Mouse (Mus musculus): ENCODE data around the gene Tmub2.

DNA sequence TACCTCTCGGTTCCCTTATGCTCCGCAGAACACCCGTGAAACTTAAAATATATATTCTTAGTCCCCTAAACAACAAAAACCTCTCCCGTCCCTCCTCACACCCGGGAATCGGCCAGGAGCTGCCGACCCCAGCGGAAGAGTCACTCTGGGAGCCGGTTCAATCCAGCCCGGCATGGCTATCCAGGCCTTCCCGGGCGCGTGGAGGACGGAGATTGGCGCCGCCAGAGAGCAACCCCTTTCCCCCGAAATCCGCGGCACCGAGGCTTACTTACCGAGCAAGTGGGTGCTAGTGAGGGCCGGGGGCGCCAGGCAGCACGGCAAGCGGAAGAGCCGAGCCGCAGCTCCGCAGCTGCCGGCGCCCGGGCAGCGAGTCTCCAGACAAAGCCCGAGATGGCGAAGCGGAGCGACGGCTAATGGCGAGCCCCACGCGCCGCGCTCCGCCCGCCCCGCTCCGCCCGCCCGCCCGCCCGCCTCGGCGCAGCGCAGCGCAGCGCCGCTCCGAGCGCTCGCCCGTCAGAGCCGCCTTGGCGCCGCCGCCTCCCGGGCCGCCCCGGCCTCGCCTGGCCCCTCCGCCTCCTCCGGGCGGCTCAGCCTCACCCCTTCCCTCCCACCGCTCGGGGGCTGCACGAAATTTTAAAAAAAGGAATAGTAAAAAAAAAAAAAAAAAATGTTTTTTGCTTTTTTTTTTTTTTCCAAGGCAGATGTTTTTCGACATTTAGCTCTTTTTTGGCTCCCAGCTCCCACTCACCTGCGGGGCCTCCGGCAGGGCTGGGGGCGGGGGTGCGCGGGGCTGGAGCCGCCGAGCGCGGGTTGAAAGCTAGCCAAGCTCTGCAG, 34.1 kb downstream of the Tmub2 start:
- TF ChIP-seq CTCF (IDR thresholded peaks at IDR 0.05; ENCODE audit: low read depth) (no peak), EP300 (optimal IDR thresholded peaks at IDR 0.05) (no peak)

Measured in stomach, postnatal 0 days (tissue).